7 mouse cellular contexts compared by ENCODE assay signal in the genomic region with DNA sequence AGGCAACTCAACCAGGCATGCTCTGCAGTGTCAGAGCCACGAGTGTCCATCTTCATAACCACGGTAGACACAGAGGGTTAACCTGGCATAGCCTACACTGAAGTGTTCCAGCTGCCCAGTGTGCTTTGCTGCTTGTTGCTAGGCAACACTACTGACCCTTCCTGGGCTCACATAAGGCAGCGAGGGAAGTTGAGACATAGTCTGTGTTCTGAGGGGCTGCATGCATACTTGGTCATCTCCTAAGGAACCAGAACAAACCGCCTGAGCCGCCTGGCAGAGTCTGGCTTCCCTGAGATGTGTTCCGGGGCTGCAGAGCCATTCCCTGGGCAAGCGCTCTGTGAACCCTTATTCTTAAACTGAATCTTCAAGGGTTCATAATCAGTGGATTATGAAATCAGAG. TPM values are rescaled to one million over a fixed set of nuclear protein-coding genes. Genes with fewer than 3 reads are reported as not detected.
A peak's percentile ranks its signal among the peaks of the same experiment; 100 is the strongest.
DNase-seq lines count a peak whose midpoint lies in the region; ATAC-seq and TF ChIP-seq lines count a peak whose summit lies in the region.

No protein-coding gene starts in this region.

- H3K9me3 ChIP-seq in embryonic facial prominence, embryonic 14.5 days (ENCODE audit: control insufficient read depth, low read length): no peaks in the 10 kb centered on the region
- H3K9me3 ChIP-seq in lung, embryonic 16.5 days (ENCODE audit: control insufficient read depth, low read length): no peaks in the 10 kb centered on the region
- no peaks in the 10 kb centered on the region for H3K9me3 ChIP-seq in stomach, embryonic 15.5 days

- H3K27ac ChIP-seq in thymus, adult 2 months (ENCODE audit: control insufficient read depth, insufficient read depth, low read length): peak overlapping the region; percentile 66
- no peak overlapping the region for H3K27ac ChIP-seq in embryonic facial prominence, embryonic 14.5 days (replicated peaks; ENCODE audit: low read depth, low read length)
- 0 out of 2 replicates have a peak overlapping the region, but pooled peaks have one; percentile 32 for H3K27ac ChIP-seq in lung, embryonic 16.5 days (ENCODE audit: low read length)
- H3K27ac ChIP-seq in stomach, embryonic 15.5 days: 0 out of 2 replicates have a peak overlapping the region, but pooled peaks have one; percentile 16

- H3K9ac ChIP-seq in embryonic facial prominence, embryonic 14.5 days (ENCODE audit: low read depth, low read length): no peak overlapping the region
- peak overlapping the region; percentile 6; the same call in 1 of the 2 replicates for H3K9ac ChIP-seq in lung, embryonic 16.5 days (ENCODE audit: low read length)
- H3K9ac ChIP-seq in stomach, embryonic 15.5 days: no peak overlapping the region

- no peaks in the 10 kb centered on the region for H3K36me3 ChIP-seq in thymus, adult 2 months (ENCODE audit: control insufficient read depth, insufficient read depth, low read length)
- no peaks in the 10 kb centered on the region for H3K36me3 ChIP-seq in embryonic facial prominence, embryonic 14.5 days (ENCODE audit: control insufficient read depth, insufficient read depth, low read length)
- no peaks in the 10 kb centered on the region for H3K36me3 ChIP-seq in lung, embryonic 16.5 days (ENCODE audit: control insufficient read depth, insufficient read depth, low read length)
- H3K36me3 ChIP-seq in stomach, embryonic 15.5 days: no peaks in the 10 kb centered on the region

- 92% methylated on average over 7 of the region's 7 CpGs for WGBS in thymus, adult 2 months
- 39% methylated on average over 7 of the region's 7 CpGs for whole genome bisulfite sequencing in embryonic facial prominence, embryonic 14.5 days
- 27% methylated on average over 7 of the region's 7 CpGs for WGBS in lung, embryonic 16.5 days
- WGBS in stomach, embryonic 15.5 days: 41% methylated on average over 7 of the region's 7 CpGs

- peaks cover 26% of the 10 kb centered on the region for H3K4me1 ChIP-seq in thymus, adult 2 months (replicated peaks; ENCODE audit: control insufficient read depth, insufficient read depth, low read length)
- H3K4me1 ChIP-seq in embryonic facial prominence, embryonic 14.5 days (ENCODE audit: control insufficient read depth, insufficient read depth, low read length): 0 out of 2 replicates have a peak, but pooled peaks cover 3% of the 10 kb centered on the region
- H3K4me1 ChIP-seq in lung, embryonic 16.5 days (replicated peaks; ENCODE audit: control insufficient read depth, insufficient read depth, low read length): peaks cover 11% of the 10 kb centered on the region
- H3K4me1 ChIP-seq in stomach, embryonic 15.5 days: peaks cover 12% of the 10 kb centered on the region

- H3K4me2 ChIP-seq in embryonic facial prominence, embryonic 14.5 days (ENCODE audit: low read depth, low read length): no peak overlapping the region
- H3K4me2 ChIP-seq in lung, embryonic 16.5 days (ENCODE audit: low read depth, low read length): peak overlapping the region; percentile 50
- peak overlapping the region; percentile 19 for H3K4me2 ChIP-seq in stomach, embryonic 15.5 days

- ATAC-seq in embryonic facial prominence, embryonic 14.5 days (ENCODE audit: low read depth): peak; percentile 61; the same call in 1 of the 2 replicates
- peak; percentile 89 for ATAC-seq in lung, embryonic 16.5 days (ENCODE audit: low read depth)
- no peak for ATAC-seq in stomach, embryonic 15.5 days (ENCODE audit: insufficient read depth, low FRiP score, low read depth)

- H3K4me3 ChIP-seq in thymus, adult 2 months (ENCODE audit: control insufficient read depth, insufficient read depth, low read length): no peak overlapping the region
- no peak overlapping the region for H3K4me3 ChIP-seq in embryonic facial prominence, embryonic 14.5 days (ENCODE audit: low read depth, low read length)
- H3K4me3 ChIP-seq in lung, embryonic 16.5 days (ENCODE audit: low read length): 0 out of 2 replicates have a peak overlapping the region, but pooled peaks have one; percentile 7
- H3K4me3 ChIP-seq in stomach, embryonic 15.5 days (replicated peaks): no peak overlapping the region

- no peak for TF ChIP-seq CTCF in thymus, adult 2 months (IDR thresholded peaks at IDR 0.05; ENCODE audit: borderline replicate concordance, control insufficient read depth, extremely low read depth, insufficient read depth, low read length, poor library complexity)

- DNase-seq in thymus, adult 2 months: no peak
- DNase-seq in thymus, postnatal 10 days (ENCODE audit: low spot score in 2 of 2): no peak
- no peak for DNase-seq in embryonic facial prominence, embryonic 14.5 days (ENCODE audit: low spot score)
- no peak for DNase-seq in urinary bladder, postnatal 10 days (ENCODE audit: low spot score)
- no peak for DNase-seq in ovary, postnatal 36 days (ENCODE audit: low spot score)

- no peak for TF ChIP-seq POLR2A in thymus, adult 2 months (IDR thresholded peaks at IDR 0.05; ENCODE audit: control insufficient read depth, extremely low read depth, insufficient read depth, low read length, poor library complexity)

- no peaks in the 10 kb centered on the region for H3K27me3 ChIP-seq in thymus, adult 2 months (ENCODE audit: control insufficient read depth, insufficient read depth, low read length)
- no peaks in the 10 kb centered on the region for H3K27me3 ChIP-seq in embryonic facial prominence, embryonic 14.5 days (replicated peaks; ENCODE audit: control insufficient read depth, insufficient read depth, low read length)
- no peaks in the 10 kb centered on the region for H3K27me3 ChIP-seq in lung, embryonic 16.5 days (ENCODE audit: control insufficient read depth, insufficient read depth, low read depth, low read length)
- no peaks in the 10 kb centered on the region for H3K27me3 ChIP-seq in stomach, embryonic 15.5 days (replicated peaks)

RNA-seq across cellular contexts. Expression of a gene that starts 21.0 kb away (rescaled TPM):
- 2.4 and 3.1 TPM in 2 replicates for polyA plus RNA-seq in thymus, adult 2 months (2012; rRNA removed)
- polyA plus RNA-seq in embryonic facial prominence, embryonic 14.5 days (2014; fragmentation: Nextera tagmentation; extraction: Ambion mirVana): not detected in 2 replicates
- not detected in 2 replicates for polyA plus RNA-seq in lung, embryonic 16.5 days (2015; fragmentation: Nextera tagmentation; extraction: Ambion mirVana)
- 0.54 TPM in 1 of 2 replicates, not detected in the other for polyA plus RNA-seq in stomach, embryonic 15.5 days (2015; fragmentation: Nextera tagmentation; extraction: Ambion mirVana)

RNA-seq across cellular contexts. Expression of a gene that starts 21.6 kb away (rescaled TPM):
- polyA plus RNA-seq in thymus, adult 2 months (2012; rRNA removed): 0.96 and 1.5 TPM in 2 replicates
- polyA plus RNA-seq in embryonic facial prominence, embryonic 14.5 days (2014; fragmentation: Nextera tagmentation; extraction: Ambion mirVana): 0.81 and 1.2 TPM in 2 replicates
- polyA plus RNA-seq in lung, embryonic 16.5 days (2015; fragmentation: Nextera tagmentation; extraction: Ambion mirVana): 0.33 and 0.43 TPM in 2 replicates
- 0.41 and 0.44 TPM in 2 replicates for polyA plus RNA-seq in stomach, embryonic 15.5 days (2015; fragmentation: Nextera tagmentation; extraction: Ambion mirVana)

RNA-seq across cellular contexts. Expression of a gene that starts 49.7 kb away (rescaled TPM):
- 141 and 181 TPM in 2 replicates for polyA plus RNA-seq in thymus, adult 2 months (2012; rRNA removed)
- 57.8 and 58.1 TPM in 2 replicates for polyA plus RNA-seq in embryonic facial prominence, embryonic 14.5 days (2014; fragmentation: Nextera tagmentation; extraction: Ambion mirVana)
- polyA plus RNA-seq in lung, embryonic 16.5 days (2015; fragmentation: Nextera tagmentation; extraction: Ambion mirVana): 67.8 and 69.6 TPM in 2 replicates
- 84.5 and 88.8 TPM in 2 replicates for polyA plus RNA-seq in stomach, embryonic 15.5 days (2015; fragmentation: Nextera tagmentation; extraction: Ambion mirVana)
